8 mouse cellular contexts compared by ENCODE assay signal in genomic region chr10:59951211-59952151, GRCm38 (mm10). TPM values are rescaled to one million over a fixed set of nuclear protein-coding genes. Genes with fewer than 3 reads are reported as not detected.
DNase-seq lines count a peak whose midpoint lies in the region; ATAC-seq lines count a peak whose summit lies in the region.

TSS of gene Ddit4 (minus strand) at chr10:59951834.

- intact Hi-C loops in gastrocnemius, postnatal 14 days (cut with DNase I; ENCODE audit: low total_unique reads): no loop called here
- intact Hi-C loops in left cerebral cortex, postnatal 14 days (cut with DNase I): no loop called here

- WGBS in intestine, embryonic 14.5 days: under 1% methylated on average over 76 of the region's 76 CpGs

- H3K27ac ChIP-seq in intestine, embryonic 14.5 days (ENCODE audit: low read depth): peak within 1 kb of the TSS; percentile 89

- H3K27me3 ChIP-seq in intestine, embryonic 14.5 days (replicated peaks; ENCODE audit: control insufficient read depth, insufficient read depth, low read length): no peaks in the 10 kb centered on the region

- ATAC-seq in intestine, embryonic 14.5 days (replicated peaks; ENCODE audit: low FRiP score, low TSS enrichment, low read depth): peak; percentile 97

- H3K36me3 ChIP-seq in intestine, embryonic 14.5 days (ENCODE audit: control insufficient read depth, insufficient read depth, low read length): 0 out of 2 replicates have a peak, but pooled peaks cover 5% of the 10 kb centered on the region

- H3K9ac ChIP-seq in intestine, embryonic 14.5 days (ENCODE audit: low read length): peak within 1 kb of the TSS; percentile 89

- H3K4me2 ChIP-seq in intestine, embryonic 14.5 days (ENCODE audit: low read length): peak within 1 kb of the TSS; percentile 95

- H3K9me3 ChIP-seq in intestine, embryonic 14.5 days (ENCODE audit: control insufficient read depth, low read length): no peaks in the 10 kb centered on the region

- H3K4me3 ChIP-seq in intestine, embryonic 14.5 days (ENCODE audit: low read depth, low read length): peak within 1 kb of the TSS; percentile 96

- H3K4me1 ChIP-seq in intestine, embryonic 14.5 days (replicated peaks; ENCODE audit: control insufficient read depth, insufficient read depth, low read length): peaks cover 32% of the 10 kb centered on the region

- peak; percentile 98 for DNase-seq in adipocyte (ENCODE audit: low spot score)
- peak; percentile 100 for DNase-seq in embryo, embryonic 10 days (ENCODE audit: low spot score)
- peak; percentile 100 for DNase-seq in gastrocnemius, postnatal 14 days
- DNase-seq in intestine, embryonic 14.5 days (ENCODE audit: low spot score): peak; percentile 99
- peak; percentile 100 for DNase-seq in left cerebral cortex, postnatal 14 days (ENCODE audit: low spot score in 2 of 2)
- peak; percentile 99 for DNase-seq in mesoderm, embryonic 11.5 days (ENCODE audit: low read depth, low spot score)
- peak; percentile 99 to 100 for DNase-seq in right cerebral cortex, postnatal 36 days (ENCODE audit: low spot score in 2 of 2)
- DNase-seq in yolk sac, embryonic 10.5 days (ENCODE audit: low spot score): peak; percentile 97

RNA-seq across cellular contexts. Expression of gene Ddit4, which starts in this region (rescaled TPM):
- 10 to 100 TPM; 15.4 to 70.6 TPM for total RNA-seq in gastrocnemius, postnatal 14 days (2021)
- polyA plus RNA-seq in intestine, embryonic 14.5 days (2014; fragmentation: Nextera tagmentation; extraction: Ambion mirVana): 2.0 and 3.0 TPM in 2 replicates
- total RNA-seq in left cerebral cortex, postnatal 14 days (2021): 10 to 100 TPM; 52.5 to 76.3 TPM

Comparison
In these comparisons a context has a peak if more than half of its experiments do, and no peak if none do; other contexts are left out.
1. Peak in every context shown above with its lines: DNase-seq, ATAC-seq, H3K4me3 ChIP-seq and H3K27ac ChIP-seq.